Mouse (Mus musculus): Measurements from ENCODE around the gene Ntm.

The Ntm gene

DNA sequence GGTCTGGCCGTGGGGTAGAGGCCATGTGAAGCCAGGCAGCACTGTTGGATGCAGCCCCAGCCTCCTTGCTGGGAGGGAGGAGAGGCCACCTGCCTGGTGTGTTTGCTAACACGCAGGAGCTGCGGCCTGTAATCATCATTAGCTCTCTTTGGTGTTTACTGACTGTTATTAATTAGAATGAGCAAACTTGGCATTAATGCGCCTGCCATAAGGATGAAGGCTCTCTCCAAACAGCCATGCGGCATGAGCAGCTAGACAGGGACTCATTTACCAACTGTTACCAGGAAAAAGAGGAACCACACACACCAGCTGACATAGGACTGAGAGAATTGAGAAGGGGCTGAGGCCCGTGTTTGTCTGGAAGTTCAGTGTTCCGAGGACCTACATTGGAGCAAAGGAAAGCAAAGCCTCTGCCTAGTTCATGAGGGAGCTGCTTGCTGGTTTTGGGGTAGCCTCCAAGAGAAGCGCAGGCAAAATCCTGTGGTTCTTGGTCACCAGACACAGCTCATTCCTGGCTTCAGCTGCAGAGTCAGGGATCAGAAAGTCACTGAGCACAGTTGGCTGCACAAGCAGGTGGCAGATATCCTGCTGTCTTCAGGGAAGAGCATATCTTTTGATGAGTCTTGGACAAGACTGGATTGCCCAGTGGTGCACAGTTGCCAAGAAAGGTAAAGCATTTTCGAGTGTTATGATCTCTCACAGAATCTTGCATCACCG is 171.6 kb downstream of the Ntm start:
- no peak for DNase-seq

DNA sequence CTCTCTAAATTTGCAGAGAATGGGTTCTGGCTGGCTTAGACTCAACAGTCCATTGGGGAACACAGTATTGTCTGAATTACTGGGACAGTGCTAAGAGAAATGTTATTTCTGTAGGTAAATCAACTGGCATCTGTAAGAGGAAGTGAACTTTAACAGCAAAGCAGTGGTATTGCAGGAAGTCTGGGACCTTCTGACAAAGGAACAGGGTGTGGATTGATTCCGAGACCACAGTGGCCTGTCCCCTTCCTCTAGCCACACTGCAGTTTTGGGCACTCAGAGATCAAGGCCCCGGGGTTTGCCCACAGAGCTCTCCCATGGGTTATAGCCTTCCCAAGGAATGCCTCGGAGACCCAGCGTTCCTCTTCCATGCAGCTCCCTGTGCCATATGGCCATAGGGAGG is 172.9 kb downstream of the Ntm start:
- no peak for DNase-seq

DNA sequence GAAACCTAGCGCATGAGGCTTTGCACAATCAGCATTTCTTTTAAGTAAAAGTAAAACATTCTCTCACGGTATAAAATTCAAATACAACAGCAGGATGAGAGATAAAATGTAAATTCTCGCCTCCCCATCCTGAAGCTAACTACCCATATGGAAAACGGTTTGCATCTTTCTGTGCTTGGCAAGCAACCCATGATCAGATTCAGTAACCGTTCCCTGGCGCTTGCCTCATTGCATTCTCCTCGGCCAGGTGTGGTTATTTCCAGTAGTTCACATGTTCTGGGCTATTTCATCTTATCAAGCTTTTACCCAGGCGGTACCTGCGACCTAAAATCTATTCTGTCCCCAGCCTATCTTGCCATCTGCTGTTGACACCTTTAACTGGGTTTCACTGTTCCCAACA is 174.1 kb downstream of the Ntm start:
- no peak for DNase-seq

DNA sequence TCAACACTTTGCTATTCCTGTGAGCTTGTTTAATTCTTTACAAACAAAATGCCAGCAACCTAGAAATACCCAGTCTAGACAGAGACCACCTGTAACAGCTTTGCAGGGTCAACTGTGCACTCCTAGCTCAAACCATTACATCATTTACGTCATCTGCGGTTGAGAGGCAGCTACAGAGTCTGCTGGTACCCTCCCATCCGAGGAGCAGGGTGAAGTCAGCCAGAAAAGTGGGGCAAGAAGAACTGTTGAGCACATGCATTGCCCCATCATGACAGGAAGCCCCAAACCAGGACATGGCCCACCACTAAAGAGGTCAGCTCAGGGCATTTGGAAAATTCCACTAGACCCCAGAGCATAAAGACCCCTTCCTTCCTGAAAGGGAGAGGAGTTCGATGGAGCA is 175.5 kb downstream of the Ntm start:
- no peak for DNase-seq

DNA sequence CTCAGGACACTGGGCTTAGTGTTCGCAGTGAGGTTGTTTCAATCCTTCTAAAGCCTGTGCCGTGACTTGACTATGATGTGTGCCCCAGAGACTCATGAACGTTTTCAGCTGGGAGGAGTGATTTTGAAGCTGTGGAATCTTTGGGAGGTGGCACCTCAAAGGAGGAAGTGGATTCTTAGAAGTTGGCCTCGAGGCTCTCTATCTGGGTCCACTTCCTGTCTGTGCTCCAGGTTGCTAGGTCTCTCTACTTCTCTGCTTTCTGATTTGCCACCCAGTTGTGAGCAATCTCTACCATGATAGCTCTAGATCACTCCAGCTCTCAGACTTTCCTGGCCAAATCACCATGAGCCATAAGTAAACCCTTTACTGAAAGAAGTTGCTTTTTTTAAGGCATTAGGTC is 180.2 kb downstream of the Ntm start:
- no peak for DNase-seq

DNA sequence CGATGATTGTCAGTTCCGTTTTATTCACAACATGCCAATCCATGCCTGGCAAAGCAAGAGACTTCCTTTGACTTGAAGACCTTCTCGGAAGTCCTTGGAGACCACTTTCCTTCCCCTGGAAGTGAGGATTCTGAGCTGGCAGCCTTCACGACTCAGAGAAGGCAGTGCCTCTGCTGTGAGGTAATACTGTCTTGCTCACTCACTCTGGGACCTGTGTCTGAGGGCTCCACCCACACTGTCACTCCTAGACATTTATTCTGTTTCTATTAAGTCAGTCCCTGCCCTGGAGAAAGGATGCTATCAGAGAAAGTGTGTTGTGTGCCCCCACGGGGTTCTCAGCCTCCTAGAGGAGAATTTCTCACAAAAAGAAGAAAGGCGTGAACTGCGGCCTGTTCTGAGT is 183.2 kb downstream of the Ntm start:
- no peak for DNase-seq

DNA sequence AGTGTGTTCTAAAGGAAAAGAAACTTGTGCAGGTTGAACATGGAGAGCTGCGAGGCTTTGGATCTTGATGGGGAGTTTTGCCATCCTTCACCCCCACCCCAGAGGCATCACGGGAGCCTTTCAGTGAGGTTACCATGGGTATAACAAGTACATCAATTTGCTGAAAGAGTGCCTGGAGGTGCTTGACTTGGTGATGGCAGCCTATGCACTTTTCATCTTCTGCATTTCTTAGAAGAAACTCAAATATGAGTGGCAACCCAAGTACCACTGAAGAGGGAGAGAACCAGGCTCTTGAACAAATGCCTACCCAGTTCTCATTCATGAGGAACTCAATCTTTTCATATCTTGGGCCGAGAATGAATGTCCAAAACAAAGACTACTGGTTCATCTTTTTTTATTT is 186.0 kb downstream of the Ntm start:
- no peak for DNase-seq

DNA sequence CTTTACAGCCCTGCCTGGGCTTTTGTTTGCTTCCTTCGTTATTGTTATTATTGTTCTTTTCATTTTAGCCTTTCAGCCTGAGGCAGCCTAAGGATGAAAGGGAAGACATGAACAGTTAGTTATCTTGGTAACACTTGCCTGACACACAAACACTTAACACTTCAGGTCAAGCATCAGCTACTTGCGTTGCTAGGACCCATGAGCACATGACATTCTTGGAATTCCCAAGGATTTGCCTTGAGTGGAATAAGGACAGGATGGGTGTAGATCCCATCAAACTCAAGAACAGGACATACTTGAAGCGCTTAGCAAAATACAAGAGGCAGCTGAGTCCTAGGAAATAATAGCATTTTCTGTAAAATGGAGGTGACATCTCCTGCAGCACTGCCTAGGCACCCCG is 186.4 kb downstream of the Ntm start:
- DNase-seq = no peak

DNA sequence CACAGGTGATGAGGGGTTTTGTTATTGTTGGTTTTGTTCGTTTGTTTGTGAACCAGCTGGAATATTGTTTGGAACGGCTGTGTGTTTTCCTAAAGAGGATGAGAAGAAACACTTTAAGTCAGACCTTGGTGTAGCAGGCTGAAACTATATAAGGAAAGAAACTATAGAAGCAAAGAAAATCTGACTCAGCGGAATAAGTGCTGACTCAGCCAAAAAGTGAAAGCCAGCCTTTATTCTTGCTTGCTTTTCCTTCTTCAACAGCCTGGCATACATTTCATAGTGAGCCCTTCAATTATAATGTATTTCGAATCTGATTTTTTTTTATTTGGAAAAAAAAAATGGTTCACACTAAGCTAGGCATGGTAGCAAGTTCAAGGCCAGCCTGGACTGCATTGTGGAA is 186.9 kb downstream of the Ntm start:
- no peak for DNase-seq

DNA sequence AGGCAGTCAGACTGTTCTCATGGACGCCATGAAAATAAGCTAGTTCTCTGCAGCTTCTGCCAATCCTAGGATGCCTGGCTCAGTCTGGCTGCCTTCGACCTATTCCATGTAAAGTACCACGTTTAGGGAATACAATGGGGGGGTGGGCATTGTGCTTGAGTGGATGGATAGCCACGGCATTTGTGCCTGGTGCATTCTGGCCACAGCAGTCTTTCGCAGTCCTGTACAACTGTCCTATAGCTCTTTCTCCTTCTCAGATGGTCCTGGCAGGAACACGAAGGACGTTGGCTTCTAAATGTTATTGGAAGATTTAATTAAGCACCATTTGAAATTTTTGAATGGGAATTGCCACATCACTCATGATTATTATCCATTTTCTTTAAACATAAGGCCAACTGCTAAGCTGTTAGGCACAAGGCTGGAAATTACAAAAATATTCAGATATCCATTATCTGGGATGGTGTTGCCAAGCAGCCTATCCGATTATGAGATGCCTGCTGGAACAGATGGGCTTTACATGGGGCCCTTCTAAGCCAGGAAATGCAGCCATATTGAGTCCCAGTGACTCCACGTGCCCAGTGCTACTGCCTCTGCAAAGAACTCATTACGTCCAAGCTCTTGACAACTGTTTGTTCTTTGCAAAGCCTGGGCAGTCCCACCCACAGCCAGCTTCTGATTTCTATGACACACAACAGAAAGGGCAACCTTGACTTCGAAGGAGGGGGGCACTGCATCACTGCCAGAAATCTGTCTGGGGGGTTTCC is 190.1 kb downstream of the Ntm start:
- DNase-seq = no peak

DNA sequence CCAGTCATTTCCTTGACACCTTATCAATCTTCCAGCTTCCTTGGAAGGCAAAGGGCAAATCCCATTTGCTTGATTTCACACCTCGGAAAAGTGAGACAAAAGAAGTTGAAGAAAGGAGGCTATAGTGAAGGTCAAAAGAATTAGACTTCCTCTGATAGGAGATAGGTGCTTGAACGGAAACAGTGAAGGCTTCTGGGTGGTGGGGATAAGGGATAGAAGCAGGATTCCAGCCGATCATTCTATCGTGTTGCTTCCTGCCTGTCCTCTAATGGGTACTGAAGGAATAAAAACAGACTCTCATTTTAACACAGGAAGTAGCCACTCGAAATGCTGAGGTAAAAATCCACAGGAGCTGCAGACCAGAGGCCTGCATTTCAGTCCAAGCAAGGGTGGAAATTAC is 191.1 kb downstream of the Ntm start:
- DNase-seq = no peak

DNA sequence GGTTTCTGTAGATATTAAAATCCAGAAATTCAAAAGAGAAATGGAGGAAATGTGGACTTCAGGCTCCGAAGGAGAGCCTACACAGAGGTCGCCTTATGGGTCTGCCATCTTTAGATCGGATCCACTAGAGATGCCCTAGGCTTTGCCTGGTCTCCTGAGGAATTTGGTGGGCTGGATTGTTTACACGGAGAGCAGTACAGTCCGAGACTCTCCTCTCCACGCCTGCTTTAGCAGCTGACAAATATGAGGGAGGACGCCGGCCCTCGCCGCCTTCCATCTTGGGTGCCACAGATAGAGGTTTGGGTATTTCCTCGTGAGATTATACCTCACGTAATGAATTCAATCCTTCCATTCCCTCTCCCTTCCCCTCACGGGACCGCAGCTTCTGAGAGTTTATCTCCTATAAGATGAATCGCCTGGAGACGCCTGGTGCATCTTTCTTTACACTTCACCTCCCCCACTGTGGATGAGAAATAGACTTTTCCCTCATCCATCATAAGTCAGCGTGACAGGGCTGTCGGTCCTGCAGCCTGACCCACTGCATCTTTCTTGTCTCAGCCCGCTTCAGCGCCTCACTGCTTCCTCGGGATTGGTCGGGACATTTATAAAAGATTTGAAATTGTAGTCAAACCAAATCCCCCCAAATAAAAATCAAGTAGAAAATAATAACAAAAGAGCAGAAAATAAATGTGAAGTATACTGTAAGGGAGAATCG is 191.7 kb downstream of the Ntm start:
- no peak for DNase-seq

DNA sequence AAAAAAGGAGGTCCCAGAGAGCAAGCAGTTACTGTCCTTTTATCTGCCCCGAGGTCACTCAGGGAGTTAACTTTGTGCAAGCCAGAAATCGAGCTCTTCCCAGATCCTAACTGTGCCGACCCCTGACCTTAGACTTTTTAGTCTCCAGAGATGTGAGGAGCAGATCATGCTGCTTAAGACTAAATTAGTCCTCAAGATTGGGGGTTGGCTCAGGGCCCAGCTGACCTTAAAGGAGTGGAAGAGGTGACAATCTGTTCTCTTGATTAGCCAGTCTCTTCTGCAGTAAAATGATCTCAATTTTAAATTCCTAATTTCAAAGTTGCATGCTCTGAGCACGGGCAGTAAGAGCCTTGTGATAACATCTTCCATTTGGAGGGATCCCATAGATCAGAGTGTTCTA is 193.6 kb downstream of the Ntm start:
- no peak for DNase-seq

DNA sequence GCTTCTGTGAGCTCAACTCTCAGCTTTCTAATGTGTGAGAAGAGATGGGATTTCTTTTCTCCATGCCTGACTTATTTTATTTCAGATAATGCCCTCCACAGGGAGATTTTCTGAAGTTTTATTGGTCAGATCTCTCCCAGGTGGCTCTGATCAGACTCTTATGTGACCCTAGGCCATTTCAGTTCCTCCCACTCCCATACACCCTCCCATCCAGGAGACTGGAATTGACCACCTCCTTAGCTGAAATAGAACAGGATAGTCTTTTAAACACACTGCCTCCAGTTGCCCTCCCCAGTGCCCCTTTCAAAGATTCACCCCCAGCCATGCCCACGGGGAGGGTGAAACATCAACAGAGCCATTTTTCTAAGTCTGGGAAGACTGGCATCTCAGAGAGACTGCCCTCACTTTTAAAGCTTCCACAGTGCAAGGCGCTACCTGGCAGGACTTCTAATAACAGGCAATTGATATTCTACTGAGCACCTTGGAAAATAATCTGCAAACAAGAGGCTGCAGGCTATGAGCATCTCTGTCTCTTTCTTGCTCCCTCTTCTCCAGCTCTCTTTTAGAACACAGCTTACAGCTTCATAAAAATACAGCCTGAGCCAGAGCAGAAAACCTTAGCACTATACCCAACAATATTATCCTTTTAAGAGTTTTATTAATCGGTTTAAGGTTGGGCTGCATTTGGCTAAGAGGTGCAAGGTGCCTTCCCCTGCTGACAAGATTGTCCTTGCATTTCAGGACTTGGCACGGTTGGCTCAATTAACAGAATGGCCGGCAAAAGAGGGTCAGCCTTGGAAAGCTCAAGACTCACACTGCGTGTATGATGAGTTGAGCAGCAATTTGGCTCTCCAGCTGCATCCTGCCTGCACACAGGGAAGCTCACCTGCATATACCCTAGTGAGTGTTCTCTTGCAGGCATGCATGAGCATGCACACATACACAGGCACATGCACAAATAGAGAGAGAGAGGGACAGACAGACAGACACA is 196.7 kb downstream of the Ntm start:
- DNase-seq = no peak

DNA sequence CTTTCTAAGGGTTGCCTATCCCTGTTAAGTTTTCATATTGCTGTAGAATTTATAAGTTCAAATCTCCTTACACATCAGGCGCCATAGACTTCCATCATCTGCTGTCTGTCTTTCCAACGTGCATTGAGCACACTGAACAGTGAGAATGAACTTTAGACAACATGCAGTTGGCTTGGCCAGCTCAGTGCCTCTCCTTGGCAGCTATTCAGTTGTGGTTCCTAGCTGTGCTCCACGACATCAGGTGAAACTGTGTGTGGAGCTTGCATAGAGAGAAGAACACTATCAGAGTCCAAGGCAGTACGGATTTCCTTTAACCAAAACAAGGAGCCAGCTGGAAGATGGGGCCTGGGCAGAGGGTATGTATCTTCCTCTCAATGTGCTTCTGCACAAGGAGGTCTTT is 199.6 kb downstream of the Ntm start:
- no peak for DNase-seq

DNA sequence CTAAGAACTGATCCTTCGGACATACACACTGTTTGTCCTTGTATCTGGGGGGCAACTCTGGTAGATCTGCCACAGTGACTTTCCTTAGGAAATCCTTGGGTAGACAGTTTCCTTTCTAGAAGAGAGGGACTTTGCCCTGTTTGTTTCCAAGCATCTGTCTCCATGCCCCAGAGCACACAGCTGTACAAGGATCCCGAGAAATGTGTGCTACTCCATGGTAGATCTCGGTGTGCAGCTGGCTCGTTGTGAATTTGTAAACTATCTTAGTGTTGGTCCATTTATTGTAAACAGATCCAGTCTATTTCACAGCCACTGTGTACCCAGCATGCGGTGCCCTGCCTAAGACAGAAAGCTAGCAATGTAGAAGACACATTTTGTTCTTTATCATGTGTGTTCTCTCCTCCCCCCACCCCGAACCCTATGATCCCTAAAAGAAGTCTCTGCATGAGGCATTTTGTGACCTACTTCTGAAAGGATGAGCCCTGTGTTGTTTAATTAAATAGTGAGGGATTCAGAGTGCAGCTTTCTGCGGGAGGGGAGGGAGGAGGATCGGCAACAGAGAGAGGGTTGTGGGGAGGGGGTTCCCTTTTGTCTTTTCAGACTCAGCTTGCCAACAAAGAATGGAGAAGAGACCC is 200.9 kb downstream of the Ntm start:
- no peak for DNase-seq

DNA sequence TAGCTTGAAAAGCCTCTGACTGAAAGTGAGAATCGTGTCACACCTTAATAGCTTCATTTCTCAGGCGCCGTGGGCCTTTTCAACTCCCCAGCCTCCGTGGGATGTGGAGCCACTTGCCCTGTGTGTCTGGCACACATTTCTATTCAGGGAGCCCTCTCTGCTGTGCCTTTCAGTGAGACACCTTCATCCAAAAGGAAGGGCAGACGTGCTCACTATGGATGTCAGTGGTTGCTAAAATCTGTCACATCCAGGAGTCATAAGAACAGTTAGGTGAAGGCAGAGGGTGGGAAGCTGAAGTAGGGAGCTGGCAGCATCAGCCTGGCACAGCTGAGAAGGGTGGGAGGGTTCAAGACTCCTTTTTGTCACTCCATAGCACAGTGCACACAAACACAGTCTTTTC is 201.4 kb downstream of the Ntm start:
- DNase-seq = no peak

DNA sequence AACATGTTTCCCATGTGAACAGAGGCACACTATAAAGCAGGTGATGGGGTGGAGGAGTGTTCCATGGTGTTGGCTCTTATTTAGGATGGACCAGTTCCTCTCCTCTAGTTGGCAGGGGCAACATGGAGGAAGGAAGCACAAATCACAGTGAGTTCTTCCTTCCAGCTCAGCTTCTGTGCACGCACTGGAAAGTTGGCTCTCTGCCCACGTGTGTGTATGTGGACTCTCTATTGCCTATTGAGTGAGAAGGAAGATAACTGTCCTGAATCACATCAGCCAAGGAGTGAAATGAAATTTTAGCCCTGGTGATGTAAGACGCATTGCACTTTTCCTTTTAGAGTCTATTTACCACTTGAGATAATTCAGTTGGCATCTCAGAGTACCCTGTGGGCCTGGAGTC is 203.0 kb downstream of the Ntm start:
- no peak for DNase-seq

DNA sequence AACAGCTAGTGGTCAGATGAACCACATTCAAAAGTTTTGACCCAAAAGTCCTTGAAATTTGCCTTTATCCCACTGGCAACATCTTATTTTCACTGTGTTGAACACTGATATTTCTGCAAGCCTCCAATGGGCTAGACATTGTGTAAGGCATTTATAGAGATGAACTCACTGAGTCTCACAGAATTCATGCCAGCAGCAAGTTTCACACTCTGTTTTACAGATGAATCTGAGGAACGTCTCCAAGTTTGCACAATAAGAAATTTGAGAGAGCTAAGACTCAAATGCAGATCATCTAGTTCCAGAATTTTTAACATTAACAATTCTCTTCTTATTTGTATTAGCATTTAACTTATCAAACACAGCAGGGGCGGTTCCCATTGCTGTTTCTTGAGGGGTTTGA is 203.9 kb downstream of the Ntm start:
- DNase-seq = no peak

DNA sequence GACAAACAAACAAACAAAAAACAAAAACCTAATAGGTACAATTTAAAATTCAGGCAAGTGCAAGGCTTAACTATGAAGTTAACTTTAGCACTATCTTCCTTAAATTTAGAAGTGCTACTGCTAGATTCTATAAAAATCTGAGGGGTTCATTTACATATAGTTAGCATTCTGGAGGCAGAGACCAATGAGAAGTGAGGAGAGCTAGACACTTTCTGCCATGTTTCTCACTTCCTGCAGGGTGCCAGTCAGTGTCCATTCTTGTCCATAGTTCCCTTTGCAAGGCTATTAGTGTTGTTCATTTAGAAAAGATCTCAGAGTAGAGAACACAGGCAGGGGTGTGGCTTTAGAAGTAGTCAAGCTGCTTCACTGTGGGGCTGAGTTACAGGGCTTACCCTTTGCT is 208.6 kb downstream of the Ntm start:
- DNase-seq = no peak

DNA sequence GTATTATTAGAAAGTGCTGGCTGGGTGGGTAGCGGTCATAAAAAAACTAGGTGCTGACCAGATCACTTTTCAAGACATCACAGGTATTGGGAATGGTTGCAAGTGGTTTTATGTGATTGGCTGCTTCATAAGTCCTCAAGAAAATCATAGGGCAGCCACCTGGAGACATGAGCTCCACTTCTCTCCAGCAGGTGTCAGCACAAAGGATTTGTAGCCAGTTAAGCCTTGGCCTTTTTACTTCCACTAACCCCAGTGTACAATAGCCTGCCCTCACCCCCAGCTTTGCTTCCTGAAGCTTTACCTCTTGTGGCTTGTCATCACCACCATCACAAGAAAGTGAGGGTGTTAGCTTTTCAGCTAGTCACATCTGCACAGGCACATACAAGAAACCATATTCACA is 211.5 kb downstream of the Ntm start:
- no peak for DNase-seq

DNA sequence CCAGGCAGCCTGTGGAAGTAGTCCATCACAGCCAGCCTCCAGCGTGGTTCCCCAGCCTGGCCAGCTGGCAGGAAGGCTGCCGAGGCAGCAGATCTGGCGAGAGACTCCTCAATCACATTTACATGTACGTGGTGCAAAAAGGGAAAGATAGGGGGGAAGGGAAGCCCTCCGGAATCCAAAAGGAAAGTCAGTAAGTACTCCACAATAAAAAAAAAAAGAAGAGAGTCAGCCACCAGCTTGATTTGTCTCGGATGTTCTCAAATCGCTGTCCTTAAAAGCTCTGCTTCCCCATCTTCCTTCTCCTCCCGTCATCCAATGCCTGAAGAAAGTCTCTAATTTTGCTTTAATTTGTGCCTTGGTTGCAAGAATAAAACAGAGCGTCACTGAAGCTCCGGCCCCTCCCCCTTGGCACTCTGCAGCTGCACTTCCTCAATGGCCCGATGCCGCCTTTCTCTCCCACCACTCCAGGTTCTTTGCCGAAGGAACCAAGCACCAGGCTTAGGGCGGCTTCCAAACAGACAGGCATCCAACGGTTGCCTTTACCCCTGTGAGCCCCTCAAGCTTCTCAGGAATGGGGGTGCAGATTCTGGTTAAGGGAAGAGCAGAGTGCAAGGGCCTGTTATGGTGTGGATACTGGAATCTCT is 212.4 kb downstream of the Ntm start:
- DNase-seq = no peak
